Mouse (Mus musculus) testis, postnatal 10 days (tissue): ENCODE measurements around the gene Ahcy.
"Not testable (repeated sequence)": the region's sequence is repeated elsewhere in the genome, so short reads cannot be mapped to it uniquely, and the experiment has no call there.

Source experiments
- DNase-seq: peaks from one replicate; pipeline ENCODE4 v3.0.0; 2021; ENCODE audit warnings: low spot score

Gene Ahcy

GRCm38 (mm10) chr2:155074766-155075330 lies 551 bp upstream of the Ahcy start:
- no peak for DNase-seq

GRCm38 (mm10) chr2:155073347-155073746 lies 950 bp downstream of the Ahcy start:
- no peak for DNase-seq

GRCm38 (mm10) chr2:155072353-155073145 lies 1.7 kb downstream of the Ahcy start:
- no peak for DNase-seq

- DNase-seq: no peak
Measured at GRCm38 (mm10) chr2:155071027-155071426, 3.3 kb downstream of the Ahcy start.

- no peak for DNase-seq
Measured at GRCm38 (mm10) chr2:155057361-155057760, 16.9 kb downstream of the Ahcy start.

- no peak for DNase-seq
Measured at GRCm38 (mm10) chr2:155056076-155056578, 18.2 kb downstream of the Ahcy start.

- no peak for DNase-seq
Measured at GRCm38 (mm10) chr2:155054672-155055071, 19.6 kb downstream of the Ahcy start.

GRCm38 (mm10) chr2:155053512-155053911 lies 20.8 kb downstream of the Ahcy start:
- not testable (repeated sequence) for DNase-seq

GRCm38 (mm10) chr2:155052681-155053080 lies 21.6 kb downstream of the Ahcy start:
- DNase-seq: no peak

- DNase-seq: no peak
Measured at GRCm38 (mm10) chr2:155051622-155052351, 22.5 kb downstream of the Ahcy start.

GRCm38 (mm10) chr2:155050504-155051236 lies 23.6 kb downstream of the Ahcy start:
- DNase-seq: peak; percentile 99

GRCm38 (mm10) chr2:155050108-155050503 lies 24.2 kb downstream of the Ahcy start:
- no peak for DNase-seq

GRCm38 (mm10) chr2:155047452-155048178 lies 26.7 kb downstream of the Ahcy start:
- no peak for DNase-seq

GRCm38 (mm10) chr2:155046803-155047202 lies 27.5 kb downstream of the Ahcy start:
- no peak for DNase-seq

GRCm38 (mm10) chr2:155045075-155045474 lies 29.2 kb downstream of the Ahcy start:
- DNase-seq: no peak

GRCm38 (mm10) chr2:155044542-155044941 lies 29.8 kb downstream of the Ahcy start:
- no peak for DNase-seq

GRCm38 (mm10) chr2:155039956-155040355 lies 34.3 kb downstream of the Ahcy start:
- no peak for DNase-seq

GRCm38 (mm10) chr2:155032938-155033710 lies 41.2 kb downstream of the Ahcy start:
- no peak for DNase-seq

GRCm38 (mm10) chr2:155030831-155031230 lies 43.5 kb downstream of the Ahcy start:
- DNase-seq: no peak

GRCm38 (mm10) chr2:155020247-155020826 lies 54.0 kb downstream of the Ahcy start:
- DNase-seq: not testable (repeated sequence)
